Mouse (Mus musculus): Measurements from ENCODE around the gene Ubald1. TPM values are rescaled to one million over a fixed set of nuclear protein-coding genes. Genes with fewer than 3 reads are reported as not detected.
A peak's percentile ranks its signal among the peaks of the same experiment; 100 is the strongest.

Gene Ubald1
- 10 to 100 TPM; 86.6 to 88.2 TPM for total RNA-seq (2021)

DNA sequence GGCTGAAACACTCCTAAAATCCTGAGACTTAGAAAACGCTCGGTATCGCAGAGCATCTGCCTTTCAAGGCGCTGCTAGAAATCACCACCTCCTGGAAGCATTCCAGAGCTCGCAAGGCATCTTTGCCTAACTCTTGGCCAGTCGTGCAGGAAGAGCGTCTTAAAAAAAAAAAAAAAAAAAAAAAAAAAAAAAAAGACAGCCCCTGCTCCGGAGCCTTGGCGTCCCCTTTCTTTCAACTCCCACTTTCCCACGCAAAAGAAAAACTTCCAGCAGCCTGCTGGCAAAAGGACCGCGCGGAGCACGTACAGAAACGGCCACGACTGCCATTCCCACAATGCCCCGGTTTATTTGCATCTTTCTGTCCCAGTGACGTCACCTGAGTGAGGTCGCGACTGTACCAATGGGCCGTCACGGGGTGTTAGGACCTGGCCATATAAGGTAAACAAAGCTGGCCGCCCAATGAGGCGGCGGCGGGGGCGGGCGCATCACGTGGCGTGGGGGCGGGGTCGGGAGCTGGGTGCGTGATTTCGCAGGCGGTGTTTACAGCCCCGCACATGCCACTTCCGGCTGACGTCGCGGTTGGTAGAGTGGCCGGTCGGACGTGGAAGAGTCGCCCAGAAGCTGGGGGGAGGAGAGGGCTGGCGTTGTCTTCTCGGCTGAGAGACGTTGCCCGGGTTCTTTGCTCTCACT, at the start of gene Ubald1:
Gene Ubald1 (minus strand): TSS at position 180 of the 690 bp plus-strand sequence.
- intact Hi-C loops (cut with DNase I) = no loop called here
- peak; percentile 98 to 100 for DNase-seq (ENCODE audit: low spot score in 2 of 2)

GRCm38 (mm10) chr16:4928474-4928873, 48.4 kb upstream of the Ubald1 start:
- intact Hi-C loops (cut with DNase I) = no loop called here
- DNase-seq (ENCODE audit: low spot score in 2 of 2) = no peak

DNA sequence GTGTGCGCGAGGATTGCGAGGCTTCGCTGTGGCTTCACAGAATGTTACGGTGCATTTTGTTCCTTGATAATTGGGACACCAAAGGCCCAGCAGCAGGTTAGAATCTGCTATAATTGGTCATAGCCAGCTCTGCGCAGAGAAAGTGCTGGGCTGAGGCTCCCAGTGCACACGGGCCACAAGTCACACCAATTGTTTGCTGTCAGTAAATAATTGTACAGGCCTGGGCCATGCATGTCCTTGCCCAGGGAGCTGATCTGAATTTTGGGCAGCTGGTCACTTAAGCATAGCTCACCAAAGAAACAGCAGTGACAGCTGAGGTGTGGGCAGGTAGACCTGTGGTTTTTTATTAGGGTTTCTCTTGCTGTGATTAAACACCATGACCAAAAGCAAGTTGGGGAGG, 47.9 kb upstream of the Ubald1 start:
- intact Hi-C loops (cut with DNase I) = no loop called here
- no peak for DNase-seq (ENCODE audit: low spot score in 2 of 2)

- intact Hi-C loops (cut with DNase I) = no loop called here
- no peak for DNase-seq (ENCODE audit: low spot score in 2 of 2)
Measured at GRCm38 (mm10) chr16:4923996-4924395, 43.9 kb upstream of the Ubald1 start.

DNA sequence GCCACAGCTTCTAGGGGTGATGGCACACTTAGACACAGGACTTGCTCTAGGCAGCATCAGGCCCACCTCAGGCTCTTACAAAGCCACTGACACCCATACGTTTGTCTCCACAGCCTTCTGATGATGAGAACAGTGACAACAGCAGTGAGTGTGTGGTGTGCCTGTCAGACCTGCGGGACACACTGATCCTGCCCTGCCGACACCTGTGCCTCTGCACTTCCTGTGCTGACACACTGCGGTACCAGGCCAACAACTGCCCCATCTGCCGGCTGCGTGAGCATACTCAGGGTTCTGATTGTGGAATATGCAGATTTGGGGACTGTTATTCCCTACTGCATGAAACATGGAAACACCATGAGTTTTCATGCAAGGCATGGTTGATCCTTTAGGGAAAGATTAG, 42.4 kb upstream of the Ubald1 start:
- peak in 1 of 2 experiments; percentile 46 for DNase-seq (ENCODE audit: low spot score in 2 of 2)
- intact Hi-C loops (cut with DNase I) = no loop called here

- DNase-seq (ENCODE audit: low spot score in 2 of 2) = no peak
- intact Hi-C loops (cut with DNase I) = no loop called here
Measured at GRCm38 (mm10) chr16:4920556-4920955, 40.4 kb upstream of the Ubald1 start.

GRCm38 (mm10) chr16:4916608-4917007, 36.5 kb upstream of the Ubald1 start:
- intact Hi-C loops (cut with DNase I) = no loop called here
- DNase-seq (ENCODE audit: low spot score in 2 of 2) = no peak

- intact Hi-C loops (cut with DNase I) = no loop called here
- DNase-seq (ENCODE audit: low spot score in 2 of 2) = no peak
Measured at GRCm38 (mm10) chr16:4915931-4916330, 35.8 kb upstream of the Ubald1 start.

DNA sequence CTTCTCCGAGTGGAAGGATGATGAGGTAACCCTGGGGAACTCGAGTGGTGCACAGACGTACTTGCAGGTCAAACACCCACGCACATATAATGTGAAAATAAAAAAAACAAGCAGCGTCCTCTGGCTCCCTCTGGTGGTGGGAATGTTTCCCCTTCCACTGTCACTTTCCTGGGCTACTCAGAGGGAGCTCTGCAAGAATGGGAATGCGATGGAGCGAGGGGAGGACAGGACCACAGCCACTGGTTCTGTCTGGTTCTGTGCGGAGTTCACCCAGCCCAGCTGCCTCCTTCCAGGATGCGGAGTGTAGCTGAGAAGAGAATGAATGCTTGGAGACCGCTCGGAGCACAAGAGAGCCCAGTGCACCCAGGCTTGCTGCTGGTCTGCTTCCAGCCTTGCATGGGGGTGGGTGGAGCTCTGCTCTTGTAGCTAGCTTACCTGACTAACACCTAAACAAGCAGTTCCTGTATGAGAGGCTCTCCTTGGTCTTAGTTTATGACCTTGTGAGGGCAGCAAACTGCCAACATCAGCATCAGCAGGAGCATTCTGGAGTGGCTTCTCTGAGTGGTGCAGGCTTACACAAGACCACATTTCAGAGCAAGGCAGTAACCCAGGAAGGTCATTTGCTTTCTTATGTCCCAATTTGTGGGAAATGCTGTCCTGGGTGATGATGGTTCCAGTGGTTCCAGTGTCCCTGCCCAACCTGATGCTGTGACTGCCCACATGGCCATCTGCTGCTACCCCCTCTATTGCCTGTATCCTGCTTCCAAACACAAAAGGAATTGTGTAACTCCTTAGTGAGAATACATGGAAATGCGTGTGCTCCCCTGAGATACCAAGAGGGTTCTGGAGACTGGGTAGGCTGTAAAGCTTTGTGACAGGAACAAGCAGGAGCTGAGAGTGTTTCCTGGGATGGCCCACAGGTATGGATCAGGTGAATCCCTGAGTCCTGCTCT, 33.9 kb upstream of the Ubald1 start:
- intact Hi-C loops (cut with DNase I) = loop anchor here (2.0 to 5.0 kb wide), 2 partner anchors 27 to 37 kb away; partner anchors contain the start of gene Mgrn1
- peak; percentile 86 to 94 for DNase-seq (ENCODE audit: low spot score in 2 of 2)

DNA sequence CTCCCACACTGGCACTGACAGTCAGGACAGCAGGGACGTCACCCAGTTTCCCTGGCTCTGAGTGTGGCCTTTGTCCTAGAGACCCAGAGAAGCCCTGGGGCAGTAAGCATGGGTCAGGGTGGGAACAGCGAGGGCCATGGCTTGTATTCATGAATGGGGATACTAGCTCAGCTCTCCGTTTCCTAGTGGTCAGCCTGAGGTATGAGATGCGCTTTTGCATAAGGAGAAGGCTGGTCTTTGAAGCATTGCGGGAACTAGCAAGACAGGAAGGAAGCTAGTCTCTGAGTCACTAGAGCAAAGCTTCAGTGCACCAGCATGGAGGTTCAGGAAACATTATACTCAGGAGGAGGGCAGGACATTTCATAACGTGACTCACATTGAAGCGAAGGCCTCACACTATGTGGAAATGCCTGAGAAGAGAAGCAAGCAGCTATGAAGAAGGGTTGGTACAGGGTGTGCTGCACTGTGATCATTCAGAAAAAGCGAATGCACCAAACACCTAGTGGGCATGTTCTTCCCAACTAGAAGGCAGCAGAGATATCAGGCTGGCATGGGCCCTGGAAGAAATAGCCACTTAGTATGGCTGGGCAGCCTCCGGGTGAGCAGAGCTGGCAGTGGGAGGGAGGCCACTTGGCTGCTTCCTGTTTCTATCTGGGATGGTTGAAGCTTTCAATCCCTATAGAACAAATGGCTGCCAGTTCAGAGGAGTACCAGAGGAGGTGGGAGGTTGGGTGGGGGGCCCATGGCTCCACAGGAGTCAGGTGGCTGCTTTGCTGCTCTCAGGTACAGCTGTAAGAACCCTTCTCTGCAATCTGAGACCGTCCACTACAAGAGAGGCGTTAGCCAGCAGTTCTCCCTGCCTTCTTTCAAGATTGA, 33.0 kb upstream of the Ubald1 start:
- intact Hi-C loops (cut with DNase I) = loop anchor here (2.0 to 5.0 kb wide), 2 partner anchors 26 to 36 kb away; partner anchors contain the start of gene Mgrn1
- DNase-seq (ENCODE audit: low spot score in 2 of 2) = peak in 1 of 2 experiments; percentile 31

DNA sequence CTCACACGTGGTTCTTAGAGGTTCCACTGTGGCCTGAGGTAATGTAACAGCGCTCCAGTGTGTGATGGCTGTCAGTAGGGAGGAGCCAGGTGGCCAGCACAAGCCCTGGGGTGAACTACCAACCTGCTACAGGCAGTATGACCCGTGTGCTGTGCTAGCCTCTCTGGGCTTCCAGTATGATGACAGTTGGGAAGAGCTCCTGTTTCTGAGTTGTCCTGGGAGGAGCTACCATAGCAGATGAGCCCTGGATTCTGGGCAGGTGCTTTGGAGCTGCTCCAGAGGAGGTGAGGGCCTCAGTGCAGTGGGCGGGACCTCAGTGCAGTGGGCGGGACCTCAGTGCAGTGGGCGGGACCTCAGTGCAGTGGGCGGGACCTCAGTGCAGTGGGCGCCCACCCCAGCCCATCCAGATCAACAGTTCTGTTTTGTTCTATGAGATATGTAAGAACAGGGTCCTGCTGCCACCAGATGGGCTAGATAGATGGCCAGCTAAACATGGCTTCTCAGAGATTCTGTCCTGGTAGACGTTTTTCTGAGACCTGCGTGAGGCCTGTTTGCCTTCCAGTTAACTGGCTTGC, 32.0 kb upstream of the Ubald1 start:
- intact Hi-C loops (cut with DNase I) = loop anchor here (2.0 to 5.0 kb wide), 2 partner anchors 25 to 35 kb away; partner anchors contain the start of gene Mgrn1
- DNase-seq (ENCODE audit: low spot score in 2 of 2) = no peak

- intact Hi-C loops (cut with DNase I) = loop anchor here (5.0 kb wide), 1 partner anchor 33 kb away; no protein-coding TSS in a partner anchor
- DNase-seq (ENCODE audit: low spot score in 2 of 2) = no peak
Measured at GRCm38 (mm10) chr16:4910758-4911157, 30.6 kb upstream of the Ubald1 start.

DNA sequence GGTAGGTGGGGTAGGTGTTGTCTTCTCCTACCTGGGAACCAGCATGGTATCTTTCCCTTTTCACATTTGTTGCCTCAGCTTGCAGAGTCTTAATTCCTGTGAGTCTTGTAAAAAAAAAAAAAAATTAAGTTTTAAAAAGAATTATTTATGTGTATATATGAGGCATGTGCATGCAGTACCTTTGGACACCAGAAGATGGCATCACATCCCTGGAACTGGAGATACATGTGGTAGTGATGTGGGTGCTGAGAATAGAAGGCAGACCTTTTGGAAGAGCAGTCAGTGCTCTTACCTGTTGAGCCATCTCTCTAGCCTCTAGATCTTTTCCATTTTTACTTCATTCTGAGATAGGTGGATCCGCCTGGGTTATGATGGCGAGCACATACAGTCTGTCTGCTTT, 29.6 kb upstream of the Ubald1 start:
- intact Hi-C loops (cut with DNase I) = loop anchor here (5.0 kb wide), 1 partner anchor 32 kb away; no protein-coding TSS in a partner anchor
- no peak for DNase-seq (ENCODE audit: low spot score in 2 of 2)

GRCm38 (mm10) chr16:4907972-4908371, 27.9 kb upstream of the Ubald1 start:
- intact Hi-C loops (cut with DNase I) = no loop called here
- no peak for DNase-seq (ENCODE audit: low spot score in 2 of 2)

- no peak for DNase-seq (ENCODE audit: low spot score in 2 of 2)
- intact Hi-C loops (cut with DNase I) = no loop called here
Measured at GRCm38 (mm10) chr16:4907386-4907785, 27.3 kb upstream of the Ubald1 start.

GRCm38 (mm10) chr16:4906559-4906958, 26.4 kb upstream of the Ubald1 start:
- intact Hi-C loops (cut with DNase I) = no loop called here
- DNase-seq (ENCODE audit: low spot score in 2 of 2) = no peak

DNA sequence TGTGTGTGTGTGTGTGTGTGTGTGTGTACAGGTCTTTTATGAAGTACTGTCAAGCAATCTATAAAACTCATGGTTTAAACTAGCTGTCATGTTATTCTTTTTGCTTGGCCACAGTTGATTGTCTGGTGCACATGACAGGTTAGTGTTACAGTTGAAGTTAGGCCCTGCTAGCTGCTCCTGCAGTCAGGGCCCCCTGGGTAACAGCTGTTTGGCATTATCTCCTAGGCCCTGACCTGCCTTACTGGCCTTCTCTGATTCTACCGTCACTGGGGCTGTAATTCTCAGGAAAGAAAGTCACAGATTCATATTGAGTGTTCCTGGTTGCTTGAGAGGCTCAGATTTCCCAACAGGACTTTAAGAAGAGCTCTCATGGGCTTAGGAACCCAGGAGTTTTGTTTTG, 25.5 kb upstream of the Ubald1 start:
- no peak for DNase-seq (ENCODE audit: low spot score in 2 of 2)
- intact Hi-C loops (cut with DNase I) = no loop called here

- no peak for DNase-seq (ENCODE audit: low spot score in 2 of 2)
Measured at GRCm38 (mm10) chr16:4904878-4905277, 24.8 kb upstream of the Ubald1 start.

GRCm38 (mm10) chr16:4903491-4904102, 23.5 kb upstream of the Ubald1 start:
- intact Hi-C loops (cut with DNase I) = no loop called here
- no peak for DNase-seq (ENCODE audit: low spot score in 2 of 2)

More at GRCm38 (mm10) chr16:4904878-4905277, 24.8 kb upstream of the Ubald1 start:
- intact Hi-C loops (cut with DNase I) = no loop called here
